Mouse (Mus musculus): ENCODE data around the gene Fam129b. TPM values are rescaled to one million over a fixed set of nuclear protein-coding genes. Genes with fewer than 3 reads are reported as not detected.

Fam129b gene
- total and polyA plus RNA-seq, 3 experiments: 17.5 to 20.0 TPM; not detected in 1

DNA sequence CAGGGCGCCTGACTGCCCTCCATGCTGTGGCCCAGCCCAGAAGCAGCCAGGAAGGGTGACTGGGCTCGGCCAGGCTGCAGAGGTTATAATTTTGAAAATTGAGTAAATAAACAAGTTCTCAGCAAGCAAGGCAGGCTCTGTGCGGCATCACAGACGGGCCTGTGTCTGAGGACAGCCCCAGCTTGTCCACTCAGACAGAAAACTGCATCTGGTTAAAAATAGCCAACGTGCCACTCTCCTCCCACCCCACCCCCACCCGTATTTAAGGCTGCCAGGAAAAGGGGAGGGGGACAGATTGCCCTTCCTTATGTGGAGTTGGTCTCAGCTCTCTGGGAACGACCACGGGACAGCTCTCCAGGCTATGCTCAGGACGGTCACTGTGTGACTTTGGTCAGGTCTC lies 12.1 kb downstream of the Fam129b start:
- Histone ChIP-seq H3K9me3 (replicated peaks; ENCODE audit: insufficient read depth, low read length) (no peaks in the 10 kb centered on the region), H3K9ac (ENCODE audit: control insufficient read depth, low read depth, low read length, poor library complexity, severe bottlenecking) (no peak overlapping the region), H3K4me3 (ENCODE audit: control insufficient read depth in 1 of 2, insufficient read depth in 1 of 2, low read depth in 2 of 2, low read length in 2 of 2) (no peak overlapping the region), H3K27ac (ENCODE audit: control insufficient read depth, low read depth, low read length) (no peak overlapping the region), H3K79me2 (ENCODE audit: control insufficient read depth, insufficient read depth, low read length, poor library complexity) (peaks cover 1% of the 10 kb centered on the region; the same call in 1 of the 2 replicates), H3K27me3 (ENCODE audit: control insufficient read depth in 1 of 2, insufficient read depth in 2 of 2, low read length in 2 of 2) (no peaks in the 10 kb centered on the region), H3K36me3 (ENCODE audit: control insufficient read depth in 1 of 2, insufficient read depth in 2 of 2, low read length in 2 of 2) (peaks cover 0 to 16% of the 10 kb centered on the region in 2 experiments; a peak in 2 of 4 replicates), H3K4me1 (ENCODE audit: control insufficient read depth in 1 of 2, insufficient read depth in 2 of 2, low read length in 2 of 2) (peaks cover 7 to 20% of the 10 kb centered on the region in 2 experiments)
- TF ChIP-seq POLR2AphosphoS5 (IDR thresholded peaks at IDR 0.05; ENCODE audit: borderline replicate concordance, low read depth, low read length): no peak
- TF ChIP-seq MYC (IDR thresholded peaks at IDR 0.05; ENCODE audit: low read depth, low read length): no peak
- no peak for DNase-seq (ENCODE audit: low read depth, low spot score)

DNA sequence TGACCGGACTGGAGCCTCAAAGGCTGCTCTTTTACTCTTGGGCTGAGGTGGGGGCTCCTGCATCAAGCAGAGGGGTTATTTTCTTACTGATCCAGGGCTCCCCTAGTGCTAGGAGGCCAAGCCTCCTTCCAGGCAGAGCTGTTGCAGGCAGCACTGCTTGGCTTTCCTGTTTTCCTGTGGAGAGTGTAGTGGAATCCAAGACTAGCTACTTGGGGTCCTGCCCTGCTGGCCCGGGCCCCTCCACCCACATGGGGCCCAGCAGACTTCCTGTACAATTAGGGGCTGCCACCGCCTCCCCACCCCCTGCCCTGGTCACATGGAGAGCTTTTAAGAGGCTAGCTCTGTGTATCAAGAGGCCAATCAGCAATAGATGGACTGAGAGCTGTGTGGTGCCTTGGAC lies 12.6 kb downstream of the Fam129b start:
- no peaks in the 10 kb centered on the region for H3K9me3 ChIP-seq (replicated peaks; ENCODE audit: insufficient read depth, low read length)
- peaks cover 7 to 26% of the 10 kb centered on the region in 2 experiments for H3K4me1 ChIP-seq (ENCODE audit: control insufficient read depth in 1 of 2, insufficient read depth in 2 of 2, low read length in 2 of 2)
- peaks cover 0 to 20% of the 10 kb centered on the region in 2 experiments; a peak in 2 of 4 replicates for H3K36me3 ChIP-seq (ENCODE audit: control insufficient read depth in 1 of 2, insufficient read depth in 2 of 2, low read length in 2 of 2)
- H3K27ac ChIP-seq (ENCODE audit: control insufficient read depth, low read depth, low read length): no peak overlapping the region
- TF ChIP-seq ELF1 (IDR thresholded peaks at IDR 0.05; ENCODE audit: low read depth, low read length) (no peak), ETS1 (IDR thresholded peaks at IDR 0.05; ENCODE audit: low read depth, low read length) (no peak)
- H3K4me3 ChIP-seq (ENCODE audit: control insufficient read depth in 1 of 2, insufficient read depth in 1 of 2, low read depth in 2 of 2, low read length in 2 of 2): no peak overlapping the region
- no peak overlapping the region for H3K9ac ChIP-seq (ENCODE audit: control insufficient read depth, low read depth, low read length, poor library complexity, severe bottlenecking)
- DNase-seq (ENCODE audit: low read depth, low spot score): no peak
- H3K27me3 ChIP-seq (ENCODE audit: control insufficient read depth in 1 of 2, insufficient read depth in 2 of 2, low read length in 2 of 2): no peaks in the 10 kb centered on the region
- H3K79me2 ChIP-seq (ENCODE audit: control insufficient read depth, insufficient read depth, low read length, poor library complexity): no peaks in the 10 kb centered on the region

DNA sequence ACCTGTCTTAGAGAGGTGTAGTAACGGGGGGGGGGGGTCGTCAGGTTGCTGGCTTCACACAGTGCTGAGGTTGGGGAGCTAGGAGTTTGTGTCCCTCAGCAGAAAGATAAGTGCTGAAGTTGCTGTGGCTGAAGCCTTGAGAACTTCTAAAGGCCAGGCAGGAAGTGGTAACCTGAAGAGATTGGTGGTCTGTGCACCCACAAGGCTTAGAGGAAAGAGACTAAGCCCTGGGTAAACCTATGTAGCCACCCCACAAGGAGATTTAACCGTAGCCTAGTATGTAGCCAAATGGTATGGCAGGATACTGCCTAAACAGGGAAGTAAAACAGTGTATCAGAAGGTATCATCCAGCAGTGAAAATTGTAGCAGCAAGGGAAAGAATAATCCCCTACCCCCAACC lies 14.4 kb downstream of the Fam129b start:
- Histone ChIP-seq H3K79me2 (ENCODE audit: control insufficient read depth, insufficient read depth, low read length, poor library complexity) (no peaks in the 10 kb centered on the region), H3K9me3 (replicated peaks; ENCODE audit: insufficient read depth, low read length) (no peaks in the 10 kb centered on the region), H3K4me1 (ENCODE audit: control insufficient read depth in 1 of 2, insufficient read depth in 2 of 2, low read length in 2 of 2) (peaks cover 18 to 41% of the 10 kb centered on the region in 2 experiments), H3K9ac (ENCODE audit: control insufficient read depth, low read depth, low read length, poor library complexity, severe bottlenecking) (no peak overlapping the region), H3K27ac (ENCODE audit: control insufficient read depth, low read depth, low read length) (no peak overlapping the region), H3K4me3 (ENCODE audit: control insufficient read depth in 1 of 2, insufficient read depth in 1 of 2, low read depth in 2 of 2, low read length in 2 of 2) (no peak overlapping the region), H3K36me3 (ENCODE audit: control insufficient read depth in 1 of 2, insufficient read depth in 2 of 2, low read length in 2 of 2) (peaks cover 0 to 36% of the 10 kb centered on the region in 2 experiments; a peak in 2 of 4 replicates), H3K27me3 (ENCODE audit: control insufficient read depth in 1 of 2, insufficient read depth in 2 of 2, low read length in 2 of 2) (no peaks in the 10 kb centered on the region)
- DNase-seq (ENCODE audit: low read depth, low spot score): peak; percentile 32
- TF ChIP-seq NELFE (IDR thresholded peaks at IDR 0.05; ENCODE audit: low read depth, low read length) (no peak), ZC3H11A (IDR thresholded peaks at IDR 0.05; ENCODE audit: low read depth, low read length) (no peak), USF1 (IDR thresholded peaks at IDR 0.05; ENCODE audit: low read depth, low read length) (no peak), CHD2 (IDR thresholded peaks at IDR 0.05; ENCODE audit: low read length) (no peak), MAFK (IDR thresholded peaks at IDR 0.05; ENCODE audit: borderline replicate concordance, low read depth, low read length) (no peak), MXI1 (IDR thresholded peaks at IDR 0.05; ENCODE audit: low read depth, low read length) (no peak), MYC (IDR thresholded peaks at IDR 0.05; ENCODE audit: low read depth, low read length) (no peak), POLR2AphosphoS5 (IDR thresholded peaks at IDR 0.05; ENCODE audit: borderline replicate concordance, low read depth, low read length) (no peak), E2F4 (IDR thresholded peaks at IDR 0.05; ENCODE audit: borderline replicate concordance, low read depth, low read length) (no peak), BHLHE40 (IDR thresholded peaks at IDR 0.05; ENCODE audit: borderline replicate concordance, low read depth, low read length) (no peak), CTCF (IDR thresholded peaks at IDR 0.05 in 2 of 3, conservative IDR thresholded peaks at IDR 0.05 in 1 of 3; ENCODE audit: control insufficient read depth in 1 of 3, insufficient read depth in 1 of 3, low read depth in 2 of 3, low read length in 3 of 3, poor library complexity in 1 of 3, severe bottlenecking in 1 of 3) (no peak), ZMIZ1 (IDR thresholded peaks at IDR 0.05; ENCODE audit: low read depth, low read length) (no peak), GATA1 (IDR thresholded peaks at IDR 0.05; ENCODE audit: low read depth, low read length) (no peak), CHD1 (IDR thresholded peaks at IDR 0.05; ENCODE audit: low read depth, low read length) (no peak), RAD21 (IDR thresholded peaks at IDR 0.05; ENCODE audit: low read depth, low read length) (no peak), JUND (IDR thresholded peaks at IDR 0.05; ENCODE audit: low read depth, low read length) (no peak), SMC3 (IDR thresholded peaks at IDR 0.05; ENCODE audit: low read depth, low read length) (no peak), EP300 (IDR thresholded peaks at IDR 0.05; ENCODE audit: low read depth in 1 of 2, low read length in 2 of 2) (no peak)
